Mouse (Mus musculus) retina, embryonic 14.5 days (tissue): ENCODE data around the gene Padi1.

Experiments used
- DNase-seq: peaks from one replicate; pipeline ENCODE4 v3.0.0-alpha.2; 2015; ENCODE audit warnings: low spot score

Gene Padi1

DNA sequence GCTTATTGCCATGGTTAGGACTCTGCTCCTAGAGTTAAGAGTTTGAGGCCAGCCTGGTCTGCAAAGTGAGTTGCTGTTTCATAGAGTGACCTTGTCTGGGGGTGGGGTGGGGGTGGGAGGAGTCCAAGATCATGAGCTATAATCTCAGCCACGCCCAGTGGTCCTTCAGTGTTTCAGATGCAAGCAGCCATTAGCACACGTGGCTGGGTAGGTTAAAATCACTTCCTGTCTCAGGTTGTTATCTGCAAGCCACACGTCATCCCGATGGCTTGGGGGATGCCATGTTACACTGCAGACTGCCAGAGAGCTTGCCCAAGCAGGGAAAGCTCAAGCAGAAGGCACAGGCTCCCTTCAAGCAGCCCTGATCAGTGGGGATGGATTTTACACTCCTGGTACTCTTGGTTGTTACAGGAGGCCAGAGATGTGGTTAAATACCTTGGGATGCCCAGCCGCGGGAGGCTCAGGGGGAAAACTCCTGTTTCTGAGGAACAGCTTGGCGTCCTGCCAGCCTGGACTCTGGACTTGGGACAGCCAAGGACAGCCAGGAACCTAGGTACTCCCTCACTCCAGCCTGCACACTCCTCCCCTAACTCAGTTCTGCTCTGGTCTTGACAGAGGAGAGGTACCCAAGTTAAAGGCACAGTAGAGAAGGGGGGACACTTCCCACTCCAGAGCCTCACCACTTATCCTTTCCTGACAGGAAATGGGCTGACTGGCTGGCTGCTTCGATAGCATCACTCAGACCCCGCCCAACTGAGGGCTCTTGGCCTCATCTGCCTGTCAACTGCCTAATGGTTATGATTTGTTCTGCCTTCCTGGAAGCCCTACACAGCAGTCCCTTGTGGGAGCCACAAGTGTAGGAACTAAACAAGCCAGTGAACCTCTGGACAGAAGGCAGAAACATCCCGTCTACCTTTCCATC lies 29.3 kb downstream of the Padi1 start:
- peak; percentile 32 for DNase-seq

DNA sequence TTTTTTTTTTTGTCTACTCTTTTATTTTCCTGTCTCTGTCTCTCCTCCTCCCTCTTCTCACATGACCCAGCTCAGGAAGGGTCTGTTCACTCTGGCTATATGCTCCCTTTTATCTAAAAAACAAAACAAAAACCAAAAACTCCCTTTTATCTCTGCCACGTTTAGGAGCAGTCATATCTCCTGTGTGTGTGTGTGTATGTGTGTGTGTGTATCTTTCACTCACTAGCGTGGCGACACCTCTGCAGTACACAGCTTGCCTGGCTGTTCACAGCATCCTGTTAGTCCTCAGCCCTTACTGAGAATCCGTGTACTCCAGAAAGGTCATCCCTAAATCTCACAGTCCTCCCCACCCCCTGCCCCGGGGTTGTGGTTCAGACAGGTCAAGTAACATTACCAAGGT lies 30.1 kb downstream of the Padi1 start:
- no peak for DNase-seq

DNA sequence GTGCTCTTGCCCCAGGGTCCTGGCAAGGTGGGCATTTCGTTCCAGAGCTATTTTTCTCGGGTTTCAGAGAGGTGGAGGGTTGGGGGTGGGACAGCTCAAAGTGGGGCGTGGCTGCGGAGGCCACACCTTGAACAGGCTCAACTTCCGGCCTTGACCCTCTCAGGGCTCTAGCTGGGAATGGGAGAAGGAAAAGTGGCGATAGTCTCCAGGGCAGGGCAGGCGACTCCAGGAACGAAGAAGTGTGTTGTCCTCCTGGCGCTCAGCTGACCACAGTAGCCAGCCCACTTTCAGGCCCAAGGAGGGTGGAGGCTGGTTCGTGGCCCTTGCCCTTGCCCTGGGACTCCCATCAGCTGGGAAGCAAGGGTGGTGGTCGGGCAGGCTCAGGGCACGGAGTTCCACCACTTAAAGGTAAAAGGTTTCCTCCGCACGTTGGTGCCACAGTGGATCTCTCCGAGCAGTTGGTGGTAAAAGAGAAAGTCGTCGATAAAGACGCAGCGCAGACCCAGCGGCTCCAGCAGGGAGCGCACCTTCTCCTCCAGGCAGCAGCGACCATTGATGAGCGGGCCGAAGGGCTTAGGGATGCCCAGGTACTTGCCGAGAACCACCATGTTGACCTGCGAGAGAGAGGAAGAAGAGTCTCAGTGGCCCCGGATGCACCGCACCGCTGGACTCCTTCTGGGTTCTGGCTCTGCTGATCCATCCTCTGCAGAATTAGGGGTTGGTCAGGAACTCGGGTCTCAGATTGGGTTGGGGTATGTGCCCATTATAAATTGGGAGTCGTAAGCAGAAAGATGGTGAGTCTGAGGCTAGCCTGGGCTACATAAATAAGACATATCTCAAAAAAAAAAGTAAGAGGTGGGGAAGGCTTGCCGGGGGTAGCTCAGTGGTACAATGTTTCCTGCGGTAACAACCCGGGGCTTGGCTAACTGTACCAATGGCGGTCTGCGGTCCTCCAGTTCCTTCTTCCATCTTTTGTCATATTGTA lies 31.0 kb downstream of the Padi1 start:
- DNase-seq, result peak; percentile 27

DNA sequence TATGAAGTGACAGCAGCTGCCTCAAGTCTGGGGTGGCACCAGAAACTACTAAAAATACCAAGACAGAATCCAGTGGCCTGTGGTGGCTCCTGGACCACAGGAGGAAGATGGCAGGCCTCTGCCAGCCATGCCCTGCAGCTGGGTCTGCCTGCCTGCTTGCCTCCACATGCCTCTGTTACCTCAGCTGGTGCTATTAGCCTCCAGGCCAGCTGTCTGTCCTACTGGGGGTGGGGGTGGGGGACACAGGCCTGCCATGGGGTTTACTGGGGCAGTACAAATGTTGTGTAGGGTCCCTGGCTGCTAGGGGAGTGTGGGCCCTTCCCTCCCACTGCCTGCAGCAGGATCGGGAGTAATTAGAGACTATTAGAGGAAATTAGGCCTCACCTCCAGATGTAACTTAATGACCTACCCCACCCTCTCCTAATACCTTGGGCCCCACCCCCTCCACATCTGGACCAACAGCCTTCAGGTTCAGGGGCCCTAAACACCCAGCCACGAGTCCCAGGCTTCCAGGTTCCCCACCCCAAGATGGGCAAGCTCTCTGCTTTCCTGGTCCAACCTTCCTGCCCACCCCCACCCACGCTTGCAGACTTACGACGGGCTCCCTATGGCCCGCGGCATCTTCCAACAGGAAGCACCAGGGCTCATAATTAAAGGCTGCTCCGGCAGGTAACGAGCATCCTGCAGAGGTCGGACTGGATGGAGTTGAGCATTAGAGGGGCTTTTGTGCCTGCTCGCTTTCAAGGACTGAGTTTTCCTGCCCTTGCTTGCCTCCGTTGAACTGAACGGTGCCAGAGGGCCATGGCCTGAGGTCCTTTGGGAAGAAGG lies 32.0 kb downstream of the Padi1 start:
- no peak for DNase-seq

DNA sequence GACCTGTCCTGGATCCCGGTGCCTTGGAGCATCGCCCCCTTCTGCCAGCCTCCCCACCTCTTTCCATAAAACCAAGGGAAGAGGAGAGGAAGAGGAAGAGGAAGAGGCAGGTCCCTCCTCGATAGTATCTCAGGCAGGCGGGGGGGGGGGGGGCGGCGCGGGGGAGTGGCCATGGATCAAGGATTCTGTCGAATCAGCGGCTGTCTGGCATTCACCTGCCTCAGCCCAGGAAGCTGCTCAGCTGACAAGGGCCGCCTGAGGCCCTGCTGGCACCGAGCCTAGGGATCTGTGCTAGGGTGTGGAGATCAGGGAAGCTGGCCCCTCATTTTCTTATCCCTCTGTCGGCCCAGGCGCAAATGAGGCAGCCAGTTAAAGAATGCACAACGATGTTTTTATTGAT lies 33.0 kb downstream of the Padi1 start:
- DNase-seq, result no peak

DNA sequence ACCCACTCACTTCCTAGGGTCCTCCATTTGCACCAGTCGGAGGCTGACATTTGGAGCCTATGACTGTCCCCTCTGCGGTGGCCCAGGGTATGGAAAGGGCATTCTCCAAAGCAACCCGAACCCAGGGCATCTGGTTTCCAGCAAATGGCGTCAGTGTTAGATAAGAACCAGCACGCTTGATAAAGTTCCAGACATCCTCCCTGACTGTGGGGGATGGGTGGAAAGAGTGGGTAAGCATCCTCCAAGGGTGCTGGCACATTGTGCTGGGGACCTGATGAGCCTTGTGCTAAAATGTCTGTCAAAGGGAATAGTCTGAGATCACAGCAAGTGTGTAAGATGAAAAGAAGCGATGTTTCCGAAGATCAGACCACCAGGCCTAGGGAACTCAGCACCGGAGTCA lies 33.4 kb downstream of the Padi1 start:
- DNase-seq, result no peak

DNA sequence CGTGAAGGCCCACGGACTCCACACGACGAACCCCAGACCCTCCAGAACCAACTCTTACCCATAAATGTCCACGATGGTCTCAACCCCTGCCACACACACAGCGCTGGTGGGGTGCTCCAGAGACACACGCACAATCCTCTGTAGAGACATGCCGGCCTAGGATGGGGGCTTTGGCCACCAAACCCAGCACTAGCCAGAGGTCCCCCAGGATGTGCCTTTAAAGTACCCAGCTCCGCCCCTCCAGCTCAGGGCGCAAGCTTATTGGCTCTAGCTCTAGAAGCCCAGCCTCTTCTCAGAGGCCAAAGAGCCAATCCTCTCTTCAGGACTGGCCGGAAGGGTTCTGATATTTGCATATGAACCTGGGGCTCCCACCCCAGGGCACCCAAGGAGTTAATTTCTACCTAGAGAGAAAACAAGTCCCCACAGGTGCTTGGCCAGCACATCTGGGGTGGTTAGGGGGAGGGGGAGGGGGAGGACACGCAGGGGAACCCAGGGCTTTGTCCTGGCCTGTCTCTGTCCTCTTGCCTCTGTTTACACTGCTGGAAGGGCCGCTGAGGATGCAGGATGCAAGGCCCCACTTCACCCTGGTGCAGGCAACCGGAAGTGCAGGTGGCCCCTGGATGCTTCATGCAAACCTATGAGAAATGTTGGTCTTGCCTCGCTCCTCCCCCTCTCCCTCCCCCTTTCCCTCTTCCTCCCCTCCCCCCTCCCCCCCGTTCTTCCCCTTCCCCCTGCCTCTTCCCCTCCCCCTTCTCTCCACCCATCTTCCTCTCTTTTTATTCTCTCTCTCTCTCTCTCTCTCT lies 34.9 kb downstream of the Padi1 start, which contains the start of gene Padi3:
Gene Padi3 (minus strand): TSS at position 191 of the 803 bp plus-strand sequence.
- no peak for DNase-seq

DNA sequence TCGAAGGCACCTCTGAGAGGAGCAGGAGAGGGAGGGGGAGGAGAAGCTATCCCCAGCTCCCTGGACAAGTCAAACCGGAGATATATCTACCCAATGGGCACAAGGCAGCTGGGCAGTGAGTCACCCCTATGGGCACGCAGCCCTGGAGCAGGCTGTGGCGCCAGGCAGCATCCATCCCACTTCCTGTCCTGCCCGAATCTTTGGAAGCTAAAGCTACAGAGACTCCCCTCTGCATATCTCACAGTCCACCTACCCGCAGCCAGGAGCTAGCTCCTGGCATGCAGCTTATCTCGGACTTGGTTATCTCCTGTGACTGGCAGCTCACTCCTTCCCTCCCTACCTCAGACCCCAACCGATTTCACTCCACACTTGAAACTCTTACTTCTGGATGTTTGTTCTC lies 36.5 kb downstream of the Padi1 start:
- DNase-seq, result no peak

DNA sequence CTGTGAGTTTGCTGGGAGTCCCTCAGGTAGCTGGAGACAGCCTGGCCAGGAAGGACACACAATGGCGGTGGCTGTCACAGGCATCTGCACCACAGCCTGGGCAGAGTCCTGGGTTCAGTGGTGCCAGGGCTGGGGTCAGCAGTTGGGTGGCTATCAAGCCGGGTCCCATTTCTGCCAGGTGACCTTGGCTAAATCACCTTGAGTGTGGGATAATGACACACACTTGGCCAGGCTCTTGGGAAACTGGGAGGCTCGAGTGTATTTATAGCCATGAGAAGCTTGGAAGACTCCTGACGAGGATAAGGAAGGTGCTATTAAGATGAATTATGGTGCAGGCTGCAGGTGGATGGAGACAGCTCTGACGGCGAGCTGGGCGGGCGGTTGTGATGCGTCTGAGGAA lies 41.0 kb downstream of the Padi1 start:
- DNase-seq, result no peak

DNA sequence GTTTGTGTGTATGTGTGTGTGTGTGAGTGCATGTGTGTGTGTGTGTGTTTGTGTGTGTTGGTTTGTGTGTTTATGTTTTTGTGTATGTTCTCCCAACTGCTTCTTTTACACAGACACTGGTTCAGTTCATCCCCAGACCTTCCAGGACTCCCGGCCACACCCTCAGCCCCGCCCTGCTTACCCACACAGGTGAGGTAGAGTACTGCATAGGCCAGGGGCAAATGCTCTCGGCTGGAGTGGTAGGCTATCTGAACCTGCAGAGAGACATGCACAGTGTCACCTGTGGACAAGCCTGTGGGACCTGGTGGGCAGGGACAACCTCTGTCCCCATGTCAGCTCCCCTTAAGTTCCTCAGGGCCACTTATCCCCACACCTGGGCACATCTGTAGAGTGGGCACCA lies 44.2 kb downstream of the Padi1 start:
- no peak for DNase-seq

DNA sequence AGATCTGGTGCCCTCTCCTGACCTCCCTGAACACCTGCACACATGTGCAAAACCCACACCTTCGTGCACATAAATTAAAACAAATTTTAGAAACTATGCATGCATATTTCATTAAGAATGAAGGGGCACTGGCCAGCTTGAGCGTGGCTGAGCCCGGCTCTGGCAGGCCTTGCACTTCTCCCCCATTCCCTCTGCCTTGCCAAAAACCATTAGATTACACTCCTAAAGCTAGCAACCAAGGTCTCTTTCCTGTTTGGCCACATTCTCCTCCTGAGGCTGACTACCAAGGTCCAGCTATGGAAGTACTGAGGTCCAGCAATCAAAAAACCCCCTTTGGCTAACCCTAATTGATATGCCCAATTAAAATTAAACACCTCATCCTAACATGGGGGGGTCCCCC lies 48.8 kb downstream of the Padi1 start:
- DNase-seq, result no peak

DNA sequence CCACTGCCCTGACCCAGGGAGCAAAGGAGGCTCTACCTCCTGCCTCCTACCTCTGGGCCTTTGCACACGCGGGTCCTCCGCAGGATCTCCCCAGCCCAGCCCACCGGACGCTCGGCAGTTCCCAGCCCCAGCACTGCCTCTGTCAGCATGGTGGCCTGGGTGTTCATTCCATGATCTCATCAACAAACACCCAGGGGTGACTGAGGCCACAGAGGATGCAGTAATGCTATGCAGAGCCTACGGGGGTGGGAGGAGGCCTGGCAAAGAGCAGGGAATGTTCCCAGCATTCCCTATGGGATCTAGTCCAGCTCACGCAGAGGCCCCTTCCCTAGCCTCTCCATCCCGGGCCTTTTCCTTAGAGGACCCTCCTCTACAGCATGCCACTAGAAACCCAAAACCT lies 50.9 kb downstream of the Padi1 start:
- no peak for DNase-seq

DNA sequence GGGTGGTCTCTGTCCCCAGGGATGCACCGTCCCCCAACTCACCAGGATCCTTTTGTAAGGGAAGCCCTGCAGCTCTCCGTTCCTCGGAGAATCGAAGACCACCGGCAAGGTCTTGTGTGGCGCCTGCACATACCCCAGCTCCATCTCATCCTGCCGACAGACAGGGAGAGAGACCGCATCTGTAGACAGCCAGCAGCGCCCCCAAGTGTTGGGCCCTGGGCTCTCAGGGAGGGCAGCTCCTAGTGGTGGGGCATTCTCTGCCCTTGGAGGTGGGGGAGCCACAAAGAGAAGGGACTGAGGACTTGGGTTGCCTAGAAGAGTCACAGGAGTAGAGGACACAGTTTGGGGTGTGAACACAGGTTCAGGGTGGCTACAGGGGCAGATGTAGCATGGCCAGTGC lies 51.8 kb downstream of the Padi1 start:
- no peak for DNase-seq

DNA sequence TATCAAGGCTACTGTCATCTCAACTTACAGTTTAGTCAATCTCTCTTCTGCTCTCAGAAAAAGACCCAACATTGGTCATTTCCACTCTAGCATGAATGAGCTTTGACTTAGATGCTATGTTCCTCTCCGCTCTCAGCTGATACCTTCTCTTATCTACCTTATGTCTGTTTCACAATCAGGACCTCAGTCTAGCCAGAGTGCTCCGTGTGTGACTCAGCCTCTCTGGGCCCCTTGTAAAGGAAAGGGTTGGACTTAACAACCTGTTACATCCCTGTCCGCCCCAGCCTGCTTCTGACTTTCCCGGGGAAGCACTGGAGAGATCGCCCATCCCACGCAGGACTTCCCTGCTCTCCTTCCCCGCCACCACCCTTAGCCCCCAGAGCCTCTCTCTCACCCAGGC lies 53.0 kb downstream of the Padi1 start:
- DNase-seq, result no peak

DNA sequence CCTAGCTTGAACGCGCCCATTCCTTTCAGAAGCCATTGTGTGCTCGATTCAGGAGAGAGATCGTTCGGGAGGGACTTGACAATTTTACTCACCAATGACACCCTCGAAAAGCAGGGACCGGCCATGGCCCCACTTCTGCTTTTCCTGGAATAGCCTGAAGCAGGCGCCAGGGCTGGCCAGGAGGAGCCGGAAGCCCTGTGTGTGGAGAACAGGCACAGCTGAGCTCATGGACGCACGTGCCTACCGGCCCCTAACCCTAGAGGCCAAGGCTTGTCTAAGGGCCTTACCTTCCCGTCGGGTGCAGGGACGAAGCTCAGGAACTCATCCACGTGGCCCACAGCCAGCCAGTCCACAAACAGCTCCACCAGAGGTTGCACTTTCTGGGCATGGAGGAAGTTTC lies 54.5 kb downstream of the Padi1 start:
- DNase-seq, result no peak

DNA sequence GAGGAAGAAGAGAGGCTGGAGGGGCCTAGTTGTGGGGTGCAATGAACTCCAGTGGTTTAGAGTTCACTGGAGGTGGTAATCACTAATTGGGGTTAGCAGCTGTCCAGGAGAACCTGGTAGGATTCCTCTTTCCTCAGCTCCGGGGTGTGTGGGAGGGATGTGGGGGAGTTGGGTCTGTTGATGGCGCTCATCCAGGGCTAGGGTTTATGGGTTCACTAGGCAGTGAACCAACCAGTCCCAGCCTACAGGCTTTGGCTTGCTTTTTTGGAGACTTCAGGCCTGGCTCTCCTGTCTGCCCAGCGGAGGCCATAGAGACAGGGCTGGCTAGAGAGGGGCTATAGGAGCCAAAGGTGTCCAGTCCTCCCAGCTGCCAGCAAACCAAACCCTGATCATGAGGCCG lies 55.6 kb downstream of the Padi1 start:
- DNase-seq, result no peak

DNA sequence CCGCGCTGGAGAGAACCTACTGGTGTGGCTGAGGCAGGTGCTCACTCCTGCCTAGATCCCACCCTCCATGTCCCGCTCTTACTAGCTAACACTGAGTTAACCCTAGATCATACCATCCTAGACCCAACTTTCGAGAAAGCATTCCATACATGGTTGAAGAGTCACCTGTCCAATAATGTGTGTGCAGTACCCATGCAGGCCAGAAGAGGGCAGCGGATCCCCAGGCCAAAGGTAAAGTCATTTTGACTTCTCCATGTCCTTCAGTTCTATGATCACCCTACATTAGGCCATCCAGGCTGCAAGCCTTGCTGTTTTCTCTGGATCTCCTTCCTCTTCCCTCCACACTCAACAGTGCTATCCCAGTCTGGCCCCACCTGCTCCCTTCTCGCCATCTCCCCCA lies 56.6 kb downstream of the Padi1 start:
- peak; percentile 75 for DNase-seq

DNA sequence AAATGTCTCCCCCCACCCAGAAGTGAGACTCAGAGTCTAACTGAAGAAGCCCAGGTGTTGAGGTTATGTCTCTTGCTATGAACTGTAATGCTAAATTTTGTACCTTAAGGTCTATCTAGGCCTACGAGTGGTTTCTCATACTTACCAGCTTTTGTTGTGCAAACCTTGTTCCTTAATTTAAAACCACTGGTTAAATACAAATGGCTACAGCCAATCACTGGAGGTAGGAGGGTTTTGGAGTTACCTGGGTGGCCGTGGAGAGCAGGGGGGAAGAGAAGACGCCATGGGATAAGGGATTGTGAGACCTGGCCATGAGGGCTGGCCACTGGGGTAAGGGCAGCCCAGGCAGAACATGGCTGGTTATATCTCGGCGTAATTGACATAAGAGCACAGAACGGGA lies 57.3 kb downstream of the Padi1 start:
- no peak for DNase-seq

DNA sequence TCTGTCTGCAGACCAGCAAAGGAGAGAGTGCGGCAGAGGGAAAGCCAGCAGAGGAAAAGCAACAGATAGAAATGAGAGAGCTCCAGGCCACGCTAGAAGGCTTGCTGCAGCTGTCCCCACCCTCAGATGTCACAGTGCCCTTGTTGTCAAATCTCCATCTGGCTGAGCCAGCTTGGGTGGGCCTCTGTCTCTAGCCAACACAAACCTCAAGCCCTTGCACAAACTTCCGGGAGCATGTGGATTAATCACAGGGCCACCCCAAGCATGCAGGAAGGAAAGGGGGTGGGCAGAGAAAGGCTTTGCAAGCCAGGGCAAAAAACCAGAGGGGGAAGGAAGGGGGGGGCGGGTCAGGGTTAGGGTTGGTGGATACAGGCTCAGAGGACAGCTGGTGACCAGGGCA lies 58.2 kb downstream of the Padi1 start:
- DNase-seq, result no peak

DNA sequence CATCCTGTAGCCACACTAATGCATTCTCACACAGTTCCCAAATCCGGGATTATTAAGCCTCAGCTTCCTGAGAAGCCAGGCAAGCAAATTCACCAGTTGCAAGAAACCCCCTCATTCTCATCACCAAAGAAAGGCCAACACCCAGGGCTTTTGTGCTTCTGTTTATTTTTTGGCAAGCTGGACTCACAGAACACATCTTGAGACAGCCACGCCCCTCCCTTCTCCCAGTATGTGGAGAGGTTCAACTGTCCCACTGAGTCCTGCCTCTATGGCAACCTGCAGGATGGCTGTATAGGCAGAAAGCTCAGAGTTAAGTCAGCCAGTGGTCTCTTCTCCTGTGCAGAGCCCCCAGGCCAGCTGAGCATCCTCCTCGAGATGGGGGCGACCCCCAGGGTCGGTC lies 60.4 kb downstream of the Padi1 start:
- no peak for DNase-seq

DNA sequence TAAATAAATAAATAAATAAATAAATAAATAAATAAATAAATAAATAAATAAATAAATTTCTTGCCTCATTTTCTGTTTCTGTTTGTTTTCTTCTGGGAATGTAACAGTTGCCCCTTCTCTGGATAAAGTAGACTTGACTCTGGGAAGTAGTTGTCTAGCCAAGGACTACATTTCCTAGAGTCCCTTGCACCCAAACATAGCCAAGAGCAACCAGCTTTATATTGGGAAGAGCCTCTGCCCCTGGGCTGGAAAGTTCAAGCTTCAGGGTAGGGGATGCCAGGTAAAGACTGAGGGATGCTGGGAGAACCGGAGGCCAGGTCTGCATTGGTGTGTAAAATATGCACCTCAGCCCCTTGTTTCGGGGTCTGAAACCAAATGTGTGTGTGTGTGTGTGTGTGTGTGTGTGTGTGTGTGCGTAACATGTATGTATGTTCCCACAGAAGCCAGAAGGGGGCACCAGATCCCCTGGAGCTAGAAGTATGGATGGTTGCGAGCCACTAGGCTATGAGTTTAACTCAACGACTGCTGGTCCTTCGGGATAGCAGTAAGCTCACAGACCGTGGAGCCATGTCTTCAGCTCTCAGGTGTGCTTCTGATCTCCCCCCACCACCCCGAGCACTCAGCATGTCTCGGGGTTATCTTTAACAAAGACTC lies 61.2 kb downstream of the Padi1 start:
- DNase-seq, result no peak
